ENCODE assay signal across 13 mouse cellular contexts in the genomic region with DNA sequence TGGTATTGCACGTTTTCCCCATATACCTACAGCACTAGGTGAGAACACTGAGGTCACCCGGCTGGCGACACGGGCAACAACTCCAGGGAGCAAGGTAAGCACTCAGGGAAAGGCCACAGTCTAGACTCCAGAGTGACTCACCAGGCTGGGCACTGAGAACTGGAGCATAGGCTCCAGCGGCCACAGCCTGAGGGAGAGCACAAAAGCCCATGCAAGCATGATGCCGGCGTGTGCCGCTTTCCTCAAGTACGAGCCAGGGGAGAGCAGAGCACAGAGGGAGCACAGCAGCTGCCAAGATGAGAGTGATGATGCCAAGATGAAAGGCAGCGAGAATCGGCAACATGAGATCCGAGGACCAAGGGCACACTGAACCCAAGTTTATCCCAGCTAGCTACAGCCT. TPM values are rescaled to one million over a fixed set of nuclear protein-coding genes. Genes with fewer than 3 reads are reported as not detected.
DNase-seq lines count a peak whose midpoint lies in the region; ATAC-seq and TF ChIP-seq lines count a peak whose summit lies in the region.
"Had no signal": no experiment of that assay in that cellular context is flagged by ENCODE, and none has a peak within 500 bp of the region (broad histone marks: within the 10 kb centered on the region; RNA-seq: fewer than 3 reads in every experiment).

No protein-coding gene starts in this region.

- no peak for TF ChIP-seq EP300 in lung, postnatal 0 days (IDR thresholded peaks at IDR 0.05)
- no peak for TF ChIP-seq EP300 in stomach, postnatal 0 days (optimal IDR thresholded peaks at IDR 0.05)

- no peak overlapping the region for H3K9ac ChIP-seq in forebrain, embryonic 15.5 days (replicated peaks)
- H3K9ac ChIP-seq in forebrain, embryonic 11.5 days (ENCODE audit: low read length) = no peak overlapping the region
- no peak overlapping the region for H3K9ac ChIP-seq in lung, postnatal 0 days (replicated peaks; ENCODE audit: low read depth)
- H3K9ac ChIP-seq in stomach, postnatal 0 days (ENCODE audit: low read length) = no peak overlapping the region

- no peak overlapping the region for H3K4me3 ChIP-seq in forebrain, embryonic 15.5 days
- H3K4me3 ChIP-seq in forebrain, embryonic 11.5 days (ENCODE audit: low read depth, low read length) = no peak overlapping the region
- H3K4me3 ChIP-seq in lung, postnatal 0 days (ENCODE audit: low read depth, low read length) = no peak overlapping the region
- no peak overlapping the region for H3K4me3 ChIP-seq in stomach, postnatal 0 days (ENCODE audit: low read depth, low read length)
- H3K4me3 ChIP-seq: embryonic facial prominence, embryonic 10.5 days had no signal

- no peak for TF ChIP-seq CTCF in lung, postnatal 0 days (IDR thresholded peaks at IDR 0.05)
- TF ChIP-seq CTCF in stomach, postnatal 0 days (IDR thresholded peaks at IDR 0.05; ENCODE audit: low read depth) = no peak

- no peak overlapping the region for H3K4me2 ChIP-seq in forebrain, embryonic 15.5 days (replicated peaks)
- no peak overlapping the region for H3K4me2 ChIP-seq in forebrain, embryonic 11.5 days (ENCODE audit: low read depth, low read length, severe bottlenecking)
- H3K4me2 ChIP-seq in lung, postnatal 0 days (replicated peaks; ENCODE audit: low read depth, low read length) = no peak overlapping the region
- H3K4me2 ChIP-seq in stomach, postnatal 0 days (replicated peaks; ENCODE audit: low read depth) = no peak overlapping the region
- H3K4me2 ChIP-seq: midbrain, embryonic 11.5 days had no signal

- no peak for DNase-seq in forebrain, embryonic 11.5 days (ENCODE audit: low spot score)
- DNase-seq in lung, postnatal 0 days (ENCODE audit: low spot score) = peak; percentile 31
- no peak for DNase-seq in lung, adult 18-20 months
- DNase-seq in adrenal gland, postnatal 25 days = peak; percentile 50
- DNase-seq in stomach, postnatal 0 days (ENCODE audit: low spot score) = peak; percentile 52
- DNase-seq: heart, postnatal 4 days; kidney, adult 11 months; kidney, postnatal 4 days had no signal

- H3K36me3 ChIP-seq in forebrain, embryonic 15.5 days = peaks cover 9% of the 10 kb centered on the region
- H3K36me3 ChIP-seq in forebrain, embryonic 11.5 days (ENCODE audit: control insufficient read depth, insufficient read depth, low read length) = no peaks in the 10 kb centered on the region
- peaks cover 14% of the 10 kb centered on the region; the same call in 1 of the 2 replicates for H3K36me3 ChIP-seq in lung, postnatal 0 days (ENCODE audit: insufficient read depth, low read length)
- peaks cover 12% of the 10 kb centered on the region for H3K36me3 ChIP-seq in stomach, postnatal 0 days (ENCODE audit: control insufficient read depth, insufficient read depth, low read length)

- ATAC-seq in forebrain, embryonic 15.5 days (replicated peaks) = no peak
- no peak for ATAC-seq in forebrain, embryonic 11.5 days (replicated peaks; ENCODE audit: low FRiP score)
- ATAC-seq in lung, postnatal 0 days = peak; percentile 63
- peak; percentile 75 for ATAC-seq in stomach, postnatal 0 days (ENCODE audit: low FRiP score, low TSS enrichment)
- ATAC-seq in CD4-positive, CD25-positive, alpha-beta regulatory T cell, adult 4 months = no peak

- no peaks in the 10 kb centered on the region for H3K9me3 ChIP-seq in forebrain, embryonic 15.5 days
- H3K9me3 ChIP-seq in forebrain, embryonic 11.5 days (ENCODE audit: control insufficient read depth, low read length) = no peaks in the 10 kb centered on the region
- H3K9me3 ChIP-seq in lung, postnatal 0 days (ENCODE audit: low read length) = no peaks in the 10 kb centered on the region
- H3K9me3 ChIP-seq in stomach, postnatal 0 days (ENCODE audit: control insufficient read depth, low read length) = no peaks in the 10 kb centered on the region
- H3K9me3 ChIP-seq: embryonic facial prominence, embryonic 10.5 days had no signal

- H3K4me1 ChIP-seq in forebrain, embryonic 15.5 days = peaks cover 13% of the 10 kb centered on the region
- no peaks in the 10 kb centered on the region for H3K4me1 ChIP-seq in forebrain, embryonic 11.5 days (replicated peaks; ENCODE audit: control insufficient read depth, insufficient read depth, low read length)
- H3K4me1 ChIP-seq in lung, postnatal 0 days (ENCODE audit: insufficient read depth, low read depth, low read length) = no peaks in the 10 kb centered on the region
- no peaks in the 10 kb centered on the region for H3K4me1 ChIP-seq in stomach, postnatal 0 days (replicated peaks; ENCODE audit: control insufficient read depth, insufficient read depth)

- H3K27me3 ChIP-seq in forebrain, embryonic 15.5 days = no peaks in the 10 kb centered on the region
- H3K27me3 ChIP-seq in forebrain, embryonic 11.5 days (ENCODE audit: control insufficient read depth, insufficient read depth, low read length) = no peaks in the 10 kb centered on the region
- no peaks in the 10 kb centered on the region for H3K27me3 ChIP-seq in lung, postnatal 0 days (replicated peaks; ENCODE audit: insufficient read depth, low read length)
- no peaks in the 10 kb centered on the region for H3K27me3 ChIP-seq in stomach, postnatal 0 days (ENCODE audit: control insufficient read depth, insufficient read depth, low read length)
- H3K27me3 ChIP-seq: CH12.LX had no signal

- peak overlapping the region; percentile 44 for H3K27ac ChIP-seq in forebrain, embryonic 15.5 days (replicated peaks)
- no peak overlapping the region for H3K27ac ChIP-seq in forebrain, embryonic 11.5 days (ENCODE audit: low read depth, low read length)
- H3K27ac ChIP-seq in lung, postnatal 0 days (ENCODE audit: low read length) = no peak overlapping the region
- H3K27ac ChIP-seq in stomach, postnatal 0 days (replicated peaks) = no peak overlapping the region
- H3K27ac ChIP-seq: embryonic facial prominence, embryonic 10.5 days had no signal

- 73% methylated on average over 12 of the region's 12 CpGs for WGBS in forebrain, embryonic 15.5 days
- 93% methylated on average over 12 of the region's 12 CpGs for WGBS in forebrain, embryonic 11.5 days
- 80% methylated on average over 12 of the region's 12 CpGs for WGBS in lung, postnatal 0 days
- 80% methylated on average over 12 of the region's 12 CpGs for WGBS in stomach, postnatal 0 days

RNA-seq across cellular contexts. Expression of a gene that starts 23.4 kb away (rescaled TPM):
- polyA plus RNA-seq in forebrain, embryonic 15.5 days (2015; fragmentation: Nextera tagmentation; extraction: Ambion mirVana) = 49.7 and 56.9 TPM in 2 replicates
- polyA plus RNA-seq in forebrain, embryonic 11.5 days (2014; fragmentation: Nextera tagmentation; extraction: Ambion mirVana) = 65.2 and 69.9 TPM in 2 replicates
- polyA plus RNA-seq in lung, postnatal 0 days (2015; fragmentation: Nextera tagmentation; extraction: Ambion mirVana) = 69.6 and 76.9 TPM in 2 replicates
- total RNA-seq in adrenal gland, postnatal 25 days (2021) = 57.7 and 60.1 TPM in 2 replicates
- polyA plus RNA-seq in stomach, postnatal 0 days (2015; fragmentation: Nextera tagmentation; extraction: Ambion mirVana) = 84.8 and 84.9 TPM in 2 replicates
- polyA plus RNA-seq in CD4-positive, CD25-positive, alpha-beta regulatory T cell, adult 4 months (2017; shearing (Covaris generic)) = 10 to 100 TPM; 77.9 to 85.0 TPM

RNA-seq across cellular contexts. Expression of a gene that starts 23.6 kb away (rescaled TPM):
- polyA plus RNA-seq in forebrain, embryonic 15.5 days (2015; fragmentation: Nextera tagmentation; extraction: Ambion mirVana) = 18.7 and 21.9 TPM in 2 replicates
- polyA plus RNA-seq in forebrain, embryonic 11.5 days (2014; fragmentation: Nextera tagmentation; extraction: Ambion mirVana) = 22.0 and 24.8 TPM in 2 replicates
- 8.2 TPM in 2 replicates for polyA plus RNA-seq in lung, postnatal 0 days (2015; fragmentation: Nextera tagmentation; extraction: Ambion mirVana)
- total RNA-seq in adrenal gland, postnatal 25 days (2021) = 17.1 and 18.1 TPM in 2 replicates
- polyA plus RNA-seq in stomach, postnatal 0 days (2015; fragmentation: Nextera tagmentation; extraction: Ambion mirVana) = 8.3 and 11.5 TPM in 2 replicates
- 10 to 100 TPM in 1 of 2 experiments, 1 to 10 TPM in 1; 9.2 to 12.1 TPM for polyA plus RNA-seq in CD4-positive, CD25-positive, alpha-beta regulatory T cell, adult 4 months (2017; shearing (Covaris generic))

RNA-seq across cellular contexts. Expression of a gene that starts 29.0 kb away (rescaled TPM):
- 97.7 and 98.9 TPM in 2 replicates for polyA plus RNA-seq in forebrain, embryonic 15.5 days (2015; fragmentation: Nextera tagmentation; extraction: Ambion mirVana)
- 58.3 and 68.2 TPM in 2 replicates for polyA plus RNA-seq in forebrain, embryonic 11.5 days (2014; fragmentation: Nextera tagmentation; extraction: Ambion mirVana)
- polyA plus RNA-seq in lung, postnatal 0 days (2015; fragmentation: Nextera tagmentation; extraction: Ambion mirVana) = 66.6 and 69.4 TPM in 2 replicates
- 122 and 163 TPM in 2 replicates for total RNA-seq in adrenal gland, postnatal 25 days (2021)
- 40.5 and 42.3 TPM in 2 replicates for polyA plus RNA-seq in stomach, postnatal 0 days (2015; fragmentation: Nextera tagmentation; extraction: Ambion mirVana)
- 10 to 100 TPM; 34.8 to 49.2 TPM for polyA plus RNA-seq in CD4-positive, CD25-positive, alpha-beta regulatory T cell, adult 4 months (2017; shearing (Covaris generic))

RNA-seq across cellular contexts. Expression of a gene that starts 35.5 kb away (rescaled TPM):
- polyA plus RNA-seq in forebrain, embryonic 15.5 days (2015; fragmentation: Nextera tagmentation; extraction: Ambion mirVana) = 34.6 and 35.0 TPM in 2 replicates
- 50.1 and 51.9 TPM in 2 replicates for polyA plus RNA-seq in forebrain, embryonic 11.5 days (2014; fragmentation: Nextera tagmentation; extraction: Ambion mirVana)
- 7.6 and 9.6 TPM in 2 replicates for polyA plus RNA-seq in lung, postnatal 0 days (2015; fragmentation: Nextera tagmentation; extraction: Ambion mirVana)
- total RNA-seq in adrenal gland, postnatal 25 days (2021) = 194 and 411 TPM in 2 replicates
- polyA plus RNA-seq in stomach, postnatal 0 days (2015; fragmentation: Nextera tagmentation; extraction: Ambion mirVana) = 5.8 and 6.3 TPM in 2 replicates
- under 1 TPM in 1 of 2 experiments, not detected in 1; 0.47 TPM for polyA plus RNA-seq in CD4-positive, CD25-positive, alpha-beta regulatory T cell, adult 4 months (2017; shearing (Covaris generic))

Comparison
In these comparisons a context has a peak if more than half of its experiments do, and no peak if none do; other contexts are left out.
1. DNase-seq: peak in lung, postnatal 0 days (single experiment), adrenal gland, postnatal 25 days (single experiment) and stomach, postnatal 0 days (single experiment); none in forebrain, embryonic 11.5 days (single experiment) and lung, adult 18-20 months (0 of 2).
2. ATAC-seq: peak in lung, postnatal 0 days (single experiment) and stomach, postnatal 0 days (single experiment); none in forebrain, embryonic 15.5 days (single experiment), forebrain, embryonic 11.5 days (single experiment) and CD4-positive, CD25-positive, alpha-beta regulatory T cell, adult 4 months (single experiment).